Mouse (Mus musculus): ENCODE results near the gene Irx6.

Gene Irx6

DNA sequence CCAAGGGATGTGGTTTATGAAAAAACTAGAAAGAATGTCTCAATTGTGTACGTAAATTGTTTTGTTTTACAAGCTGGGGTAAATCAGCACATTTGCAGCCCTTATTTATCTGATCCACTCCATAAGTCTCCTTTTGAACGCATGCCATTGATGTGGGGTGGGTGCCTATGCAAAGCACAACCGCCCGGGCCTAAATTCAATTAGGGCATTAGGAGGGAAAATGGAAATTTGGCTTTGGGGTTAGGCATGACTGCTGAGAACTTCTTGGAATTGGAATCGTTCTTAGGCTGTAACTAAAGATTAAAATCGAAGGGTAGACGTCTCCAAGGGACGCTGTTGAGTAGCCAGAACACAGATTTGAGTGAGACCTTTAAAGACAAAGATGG is 47.8 kb downstream of the Irx6 start:
- no peak for DNase-seq (ENCODE audit: low read depth, low spot score)

DNA sequence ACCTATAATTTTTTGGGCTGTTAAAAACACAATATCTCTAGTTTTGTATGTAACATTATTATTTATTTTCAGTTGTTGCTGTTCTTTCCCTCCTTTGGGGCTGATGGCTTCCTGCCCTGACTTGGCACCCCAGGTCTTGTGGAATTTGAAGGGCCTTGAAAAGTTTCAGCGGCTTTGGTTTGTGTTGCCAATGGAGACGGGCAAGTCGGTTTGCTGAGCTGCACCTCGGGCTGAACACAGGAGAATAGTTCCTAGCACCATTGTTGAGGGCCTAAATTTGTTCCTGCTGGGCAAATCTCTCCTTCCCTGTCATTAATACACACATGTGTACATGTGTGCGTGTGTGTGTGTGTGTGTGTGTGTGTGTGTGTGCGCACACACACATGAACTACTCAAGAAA is 49.2 kb downstream of the Irx6 start:
- no peak for DNase-seq (ENCODE audit: low read depth, low spot score)

DNA sequence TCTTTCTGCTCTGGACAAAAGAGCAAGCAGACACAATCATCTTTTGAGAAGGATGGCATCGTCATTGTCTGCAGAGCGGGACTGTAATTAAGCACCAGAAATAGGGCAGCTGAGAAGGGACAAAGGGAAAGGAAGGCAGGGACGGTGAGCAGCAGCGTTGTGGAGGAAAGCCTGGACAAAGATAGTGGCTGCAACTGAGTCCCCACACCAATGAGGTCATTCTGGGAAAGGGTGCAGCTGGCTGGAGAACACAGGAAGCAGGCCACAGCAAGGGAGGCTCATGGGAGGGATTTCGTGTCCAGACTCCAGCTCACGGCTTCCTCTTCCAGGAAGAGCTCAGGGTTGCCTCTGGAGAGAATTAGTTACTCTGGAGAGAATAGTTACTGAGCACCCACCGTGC is 49.9 kb downstream of the Irx6 start:
- DNase-seq (ENCODE audit: low read depth, low spot score): no peak

DNA sequence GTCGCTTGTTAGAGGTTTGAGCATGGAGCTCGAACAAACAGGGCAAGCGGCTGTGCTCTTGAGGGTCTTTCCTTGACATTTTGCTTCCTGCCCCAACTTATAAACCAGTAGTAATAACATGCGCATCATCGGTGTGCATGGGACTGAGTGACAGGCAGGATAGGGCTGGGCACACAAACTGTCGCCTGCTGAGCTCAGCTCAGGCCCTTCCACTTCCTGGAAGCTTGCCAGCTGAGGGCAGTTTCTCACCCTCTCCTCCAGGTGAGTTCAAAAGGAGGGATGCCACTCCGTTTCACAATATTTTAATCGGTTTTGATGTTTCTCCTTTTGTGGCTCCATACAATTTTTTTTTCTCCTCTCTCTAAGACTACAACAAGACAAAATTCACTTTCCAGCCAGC is 50.3 kb downstream of the Irx6 start:
- no peak for DNase-seq (ENCODE audit: low read depth, low spot score)
